Mouse (Mus musculus) megakaryocyte, embryonic 14.5 days (primary cell): ENCODE data around the gene 1700025F22Rik. TPM values are rescaled to one million over a fixed set of nuclear protein-coding genes. Genes with fewer than 3 reads are reported as not detected.
"Not testable (repeated sequence)": the region's sequence is repeated elsewhere in the genome, so short reads cannot be mapped to it uniquely, and the experiment has no call there.

Source experiments
- H3K27me3 ChIP-seq: replicated peaks from 2 replicates; pipeline ENCODE3; 2012; ENCODE audit warnings: inconsistent platforms
- H3K36me3 ChIP-seq: replicated peaks from 2 replicates; pipeline ENCODE3; 2012; ENCODE audit warnings: low read length, inconsistent platforms, mixed read lengths
- H3K4me1 ChIP-seq: 2 replicates; pipeline ENCODE4 v1.6.1; 2012; ENCODE audit warnings: inconsistent platforms
- H3K4me3 ChIP-seq: replicated peaks from 2 replicates; pipeline ENCODE3; 2012; ENCODE audit warnings: moderate library complexity, mild to moderate bottlenecking, inconsistent platforms
- H3K9me3 ChIP-seq: 2 replicates; pipeline ENCODE4 v1.6.1; 2012; ENCODE audit warnings: inconsistent platforms
- FLI1 ChIP-seq: IDR thresholded peaks from 2 replicates; pipeline ENCODE4 v1.6.1; 2012; ENCODE audit warnings: low read length, inconsistent platforms, mixed read lengths
- GATA1 ChIP-seq: IDR thresholded peaks from 3 replicates; pipeline ENCODE4 v1.6.1; 2012; ENCODE audit warnings: mixed read lengths, low read length, inconsistent platforms, borderline replicate concordance
- polyA plus RNA-seq: library from polyadenylated mRNA; stranded (reverse); fragments of >175 nt; gene quantifications from 2 replicates; pipeline ENCODE4 v1.2.3, GENCODE M21; 2012; ENCODE audit warnings: low replicate concordance; ENCODE audit not compliant: insufficient read depth

Gene 1700025F22Rik
- polyA plus RNA-seq, 1 experiment: not detected

DNA sequence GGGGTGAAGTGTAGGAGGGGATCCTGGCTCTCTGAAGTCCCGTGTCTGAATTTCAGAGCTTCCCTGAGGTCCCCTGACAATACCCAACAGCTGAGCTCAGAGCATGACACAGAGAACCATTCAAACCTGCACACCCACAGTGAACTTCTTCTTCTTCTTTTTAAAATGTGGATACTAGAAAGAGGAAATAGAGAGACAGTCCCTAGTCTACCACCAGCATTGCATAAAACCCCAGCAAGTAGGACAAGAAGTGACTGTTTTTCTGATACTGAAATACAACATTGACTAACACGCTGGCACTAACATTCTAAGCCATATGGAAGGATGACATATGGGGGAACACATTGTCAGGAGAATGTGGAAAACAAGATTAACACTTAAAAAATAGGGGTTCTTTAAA is 45.8 kb downstream of the 1700025F22Rik start:
- no peaks in the 10 kb centered on the region for H3K9me3 ChIP-seq
- H3K36me3 ChIP-seq: no peaks in the 10 kb centered on the region
- TF ChIP-seq GATA1: no peak
- no peak for TF ChIP-seq FLI1
- peaks cover 5% of the 10 kb centered on the region for H3K27me3 ChIP-seq
- no peaks in the 10 kb centered on the region for H3K4me1 ChIP-seq
- no peak overlapping the region for H3K4me3 ChIP-seq

DNA sequence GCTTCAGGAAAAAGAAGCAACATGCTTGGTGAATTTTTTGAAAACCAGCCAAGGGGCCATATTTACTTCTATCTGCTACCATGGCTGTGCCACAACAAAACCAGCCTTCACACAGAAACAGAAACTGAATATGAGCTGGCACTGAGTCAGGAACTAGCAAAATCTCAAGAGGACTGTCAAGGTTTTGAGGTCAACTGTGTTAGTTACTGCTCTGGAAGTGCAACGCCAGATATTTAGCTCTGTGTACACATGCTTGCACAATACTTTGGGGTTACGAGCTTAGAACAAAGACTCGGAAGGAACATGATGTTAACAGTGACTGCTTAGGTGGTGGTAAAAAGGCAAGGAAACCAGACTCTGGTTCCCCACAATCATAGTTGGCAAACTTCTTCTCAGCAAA is 57.4 kb downstream of the 1700025F22Rik start:
- Histone ChIP-seq H3K9me3 (no peaks in the 10 kb centered on the region), H3K4me1 (no peaks in the 10 kb centered on the region), H3K36me3 (no peaks in the 10 kb centered on the region), H3K4me3 (no peak overlapping the region), H3K27me3 (no peaks in the 10 kb centered on the region)
- TF ChIP-seq FLI1 (no peak), GATA1 (no peak)

DNA sequence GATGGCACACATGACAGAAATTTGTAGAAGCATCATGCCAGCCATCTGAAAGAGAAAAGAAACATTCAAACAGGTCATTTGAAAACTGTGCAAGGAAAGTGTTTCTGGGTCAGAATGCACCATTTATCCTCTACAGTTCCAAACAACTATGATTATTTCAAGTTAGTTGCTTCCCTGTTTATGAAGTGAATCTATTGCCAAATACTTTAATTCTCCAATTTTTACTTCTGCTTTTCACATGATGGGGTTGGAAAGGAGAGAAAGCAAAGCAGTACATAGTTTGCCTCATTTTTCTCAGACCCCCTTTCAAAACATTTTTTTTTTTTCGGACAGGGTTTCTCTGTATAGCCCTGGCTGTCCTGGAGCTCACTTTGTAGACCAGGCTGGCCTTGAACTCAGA is 63.2 kb downstream of the 1700025F22Rik start:
- Histone ChIP-seq H3K27me3 (no peaks in the 10 kb centered on the region), H3K4me3 (no peak overlapping the region), H3K9me3 (no peaks in the 10 kb centered on the region), H3K36me3 (no peaks in the 10 kb centered on the region), H3K4me1 (no peaks in the 10 kb centered on the region)
- TF ChIP-seq FLI1 (no peak), GATA1 (no peak)

DNA sequence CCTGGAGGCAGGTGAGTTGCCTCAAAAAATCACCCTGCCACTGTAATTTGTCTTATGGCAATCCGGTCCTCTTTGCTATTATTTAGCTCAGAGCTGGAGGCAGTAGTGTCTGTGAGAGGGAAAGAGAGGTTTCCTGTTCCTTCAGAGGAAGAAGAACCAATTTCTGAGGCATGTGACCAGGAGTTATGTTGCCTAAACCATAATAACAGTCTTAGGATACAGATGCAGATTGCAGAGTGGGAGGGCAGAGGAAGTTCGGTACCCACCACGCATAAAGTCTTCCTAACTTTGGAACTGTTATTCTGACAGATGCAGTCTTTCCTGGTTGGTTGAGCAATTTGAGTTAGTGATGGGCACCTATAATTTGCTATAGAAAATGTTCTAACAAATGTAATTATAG is 66.7 kb downstream of the 1700025F22Rik start:
- H3K4me1 ChIP-seq: no peaks in the 10 kb centered on the region
- no peaks in the 10 kb centered on the region for H3K27me3 ChIP-seq
- TF ChIP-seq GATA1 (no peak), FLI1 (no peak)

GRCm38 (mm10) chr19:11092131-11092530 is 73.0 kb downstream of the 1700025F22Rik start:
- not testable (repeated sequence) for H3K4me1 ChIP-seq, H3K9me3 ChIP-seq, H3K27me3 ChIP-seq, H3K36me3 ChIP-seq
- peak overlapping the region; percentile 53 for H3K4me3 ChIP-seq

More for the DNA sequence above, 66.7 kb downstream of the 1700025F22Rik start:
- Histone ChIP-seq H3K4me3 (no peak overlapping the region), H3K36me3 (no peaks in the 10 kb centered on the region), H3K9me3 (no peaks in the 10 kb centered on the region)

Other genes with a start within 250 kb of the 1700025F22Rik start
- gene Zp1, start 244.7 kb downstream of the 1700025F22Rik start, polyA plus RNA-seq: not detected in 2 replicates
- not detected in 2 replicates for gene Ptgdr2, start 228.2 kb downstream of the 1700025F22Rik start, polyA plus RNA-seq
- gene Ccdc86, start 216.1 kb downstream of the 1700025F22Rik start, polyA plus RNA-seq: 25.4 and 33.6 TPM in 2 replicates
- gene Ms4a10, start 190.7 kb downstream of the 1700025F22Rik start, polyA plus RNA-seq: not detected in 2 replicates
- gene Ms4a15, start 172.1 kb downstream of the 1700025F22Rik start, polyA plus RNA-seq: not detected in 2 replicates
- not detected in 2 replicates for gene Ms4a18, start 147.3 kb downstream of the 1700025F22Rik start, polyA plus RNA-seq
- gene Ms4a8a, start 84.2 kb downstream of the 1700025F22Rik start, polyA plus RNA-seq: not detected in 2 replicates
- gene 1700017D01Rik, start 34.4 kb downstream of the 1700025F22Rik start, polyA plus RNA-seq: not detected in 2 replicates
- not detected in 2 replicates for gene Ms4a13, start 31.4 kb upstream of the 1700025F22Rik start, polyA plus RNA-seq
- not detected in 2 replicates for gene Ms4a12, start 67.1 kb upstream of the 1700025F22Rik start, polyA plus RNA-seq
- not detected in 2 replicates for gene Ms4a1, start 100.9 kb upstream of the 1700025F22Rik start, polyA plus RNA-seq
- not detected in 2 replicates for gene Ms4a5, start 118.6 kb upstream of the 1700025F22Rik start, polyA plus RNA-seq
- 0.16 TPM in 1 of 2 replicates, not detected in the other for gene Ms4a14, start 149.1 kb upstream of the 1700025F22Rik start, polyA plus RNA-seq
- gene Ms4a7, start 170.8 kb upstream of the 1700025F22Rik start, polyA plus RNA-seq: 0.45 and 34.8 TPM in 2 replicates
- 1.2 TPM in 1 of 2 replicates, not detected in the other for gene Ms4a4a, start 210.2 kb upstream of the 1700025F22Rik start, polyA plus RNA-seq
- gene Ms4a4c, start 239.4 kb upstream of the 1700025F22Rik start, polyA plus RNA-seq: 1.8 TPM in 1 of 2 replicates, not detected in the other